Mouse (Mus musculus): ENCODE data around the gene Cdkn2aipnl. TPM values are rescaled to one million over a fixed set of nuclear protein-coding genes. Genes with fewer than 3 reads are reported as not detected.

Gene Cdkn2aipnl
- polyA plus RNA-seq, 1 experiment from 2014 or later: 134 TPM

GRCm38 (mm10) chr11:52003772-52004528 is 36.5 kb downstream of the Cdkn2aipnl start, which contains the start of gene Cdkl3:
Cdkl3 (plus strand) TSS chr11:52004221.
- H3K4me1 ChIP-seq (ENCODE audit: control insufficient read depth, insufficient read depth, low read length): peaks cover 28% of the 10 kb centered on the region
- H3K9me3 ChIP-seq (replicated peaks; ENCODE audit: control insufficient read depth, low read length, poor library complexity, severe bottlenecking): no peaks in the 10 kb centered on the region
- H3K27me3 ChIP-seq (ENCODE audit: control insufficient read depth, insufficient read depth, low read depth, low read length): no peaks in the 10 kb centered on the region
- peak within 1 kb of the TSS; percentile 92 for H3K27ac ChIP-seq (ENCODE audit: low read length)
- peak; percentile 91 for ATAC-seq
- peak within 1 kb of the TSS; percentile 95 for H3K9ac ChIP-seq (ENCODE audit: low read depth, low read length)
- H3K36me3 ChIP-seq (ENCODE audit: control insufficient read depth, insufficient read depth, low read length): no peaks in the 10 kb centered on the region
- peak within 1 kb of the TSS; percentile 82 for H3K4me2 ChIP-seq (ENCODE audit: low read length)
- H3K4me3 ChIP-seq (ENCODE audit: low read depth, low read length): peak within 1 kb of the TSS; percentile 82
- under 1% methylated on average over 51 of the region's 51 CpGs for WGBS

GRCm38 (mm10) chr11:52005586-52005985 is 38.1 kb downstream of the Cdkn2aipnl start:
- 80% methylated on average over 2 of the region's 2 CpGs for WGBS
- Histone ChIP-seq H3K27me3 (ENCODE audit: control insufficient read depth, insufficient read depth, low read depth, low read length) (no peaks in the 10 kb centered on the region), H3K9me3 (replicated peaks; ENCODE audit: control insufficient read depth, low read length, poor library complexity, severe bottlenecking) (no peaks in the 10 kb centered on the region), H3K4me2 (ENCODE audit: low read length) (no peak overlapping the region; the same call in 1 of the 2 replicates), H3K4me3 (ENCODE audit: low read depth, low read length) (no peak overlapping the region), H3K36me3 (ENCODE audit: control insufficient read depth, insufficient read depth, low read length) (no peaks in the 10 kb centered on the region), H3K9ac (ENCODE audit: low read depth, low read length) (no peak overlapping the region), H3K4me1 (ENCODE audit: control insufficient read depth, insufficient read depth, low read length) (peaks cover 24% of the 10 kb centered on the region), H3K27ac (ENCODE audit: low read length) (no peak overlapping the region; the same call in 1 of the 2 replicates)
- no peak for ATAC-seq

- H3K27ac ChIP-seq (ENCODE audit: low read length): no peak overlapping the region
- ATAC-seq: no peak
- H3K36me3 ChIP-seq (ENCODE audit: control insufficient read depth, insufficient read depth, low read length): peaks cover 7% of the 10 kb centered on the region; the same call in 1 of the 2 replicates
- H3K4me1 ChIP-seq (ENCODE audit: control insufficient read depth, insufficient read depth, low read length): peaks cover 3% of the 10 kb centered on the region; the same call in 1 of the 2 replicates
- H3K4me3 ChIP-seq (ENCODE audit: low read depth, low read length): no peak overlapping the region
- WGBS: 89% methylated on average over 11 of the region's 11 CpGs
- H3K27me3 ChIP-seq (ENCODE audit: control insufficient read depth, insufficient read depth, low read depth, low read length): no peaks in the 10 kb centered on the region
- H3K9ac ChIP-seq (ENCODE audit: low read depth, low read length): no peak overlapping the region
- H3K4me2 ChIP-seq (ENCODE audit: low read length): no peak overlapping the region
- no peaks in the 10 kb centered on the region for H3K9me3 ChIP-seq (replicated peaks; ENCODE audit: control insufficient read depth, low read length, poor library complexity, severe bottlenecking)
These were observed 43.5 kb downstream of the Cdkn2aipnl start for GRCm38 (mm10) chr11:52011011-52011410.

- H3K9me3 ChIP-seq (replicated peaks; ENCODE audit: control insufficient read depth, low read length, poor library complexity, severe bottlenecking): no peaks in the 10 kb centered on the region
- no peaks in the 10 kb centered on the region for H3K4me1 ChIP-seq (ENCODE audit: control insufficient read depth, insufficient read depth, low read length)
- H3K4me2 ChIP-seq (ENCODE audit: low read length): no peak overlapping the region
- H3K9ac ChIP-seq (ENCODE audit: low read depth, low read length): no peak overlapping the region
- no peaks in the 10 kb centered on the region for H3K27me3 ChIP-seq (ENCODE audit: control insufficient read depth, insufficient read depth, low read depth, low read length)
- no peak for ATAC-seq
- H3K36me3 ChIP-seq (ENCODE audit: control insufficient read depth, insufficient read depth, low read length): peaks cover 7% of the 10 kb centered on the region; the same call in 1 of the 2 replicates
- 75% methylated on average over 5 of the region's 5 CpGs for WGBS
- no peak overlapping the region for H3K27ac ChIP-seq (ENCODE audit: low read length)
- no peak overlapping the region for H3K4me3 ChIP-seq (ENCODE audit: low read depth, low read length)
These were observed 44.1 kb downstream of the Cdkn2aipnl start for GRCm38 (mm10) chr11:52011541-52011940.

GRCm38 (mm10) chr11:52018217-52018616 is 50.8 kb downstream of the Cdkn2aipnl start:
- Histone ChIP-seq H3K4me1 (ENCODE audit: control insufficient read depth, insufficient read depth, low read length) (no peaks in the 10 kb centered on the region), H3K27ac (ENCODE audit: low read length) (no peak overlapping the region), H3K9me3 (replicated peaks; ENCODE audit: control insufficient read depth, low read length, poor library complexity, severe bottlenecking) (no peaks in the 10 kb centered on the region), H3K4me2 (ENCODE audit: low read length) (no peak overlapping the region), H3K27me3 (ENCODE audit: control insufficient read depth, insufficient read depth, low read depth, low read length) (no peaks in the 10 kb centered on the region), H3K36me3 (ENCODE audit: control insufficient read depth, insufficient read depth, low read length) (peaks cover 10% of the 10 kb centered on the region), H3K4me3 (ENCODE audit: low read depth, low read length) (no peak overlapping the region), H3K9ac (ENCODE audit: low read depth, low read length) (no peak overlapping the region)
- ATAC-seq: no peak
- 89% methylated on average over 9 of the region's 9 CpGs for WGBS

Other genes with a start within 250 kb of the Cdkn2aipnl start
- gene Sec24a, start 204.0 kb upstream of the Cdkn2aipnl start, polyA plus RNA-seq (2015; fragmentation: Nextera tagmentation; extraction: Ambion mirVana): 15.2 and 16.5 TPM in 2 replicates
- 184 and 206 TPM in 2 replicates for gene Sar1b, start 204.0 kb upstream of the Cdkn2aipnl start, polyA plus RNA-seq (2015; fragmentation: Nextera tagmentation; extraction: Ambion mirVana)
- gene Jade2, start 110.0 kb upstream of the Cdkn2aipnl start, polyA plus RNA-seq (2015; fragmentation: Nextera tagmentation; extraction: Ambion mirVana): 0.48 and 0.65 TPM in 2 replicates
- gene Ube2b, start 33.1 kb downstream of the Cdkn2aipnl start, polyA plus RNA-seq (2015; fragmentation: Nextera tagmentation; extraction: Ambion mirVana): 237 and 256 TPM in 2 replicates
- gene Cdkl3, start 36.6 kb downstream of the Cdkn2aipnl start, polyA plus RNA-seq (2015; fragmentation: Nextera tagmentation; extraction: Ambion mirVana): 33.8 and 34.4 TPM in 2 replicates
- 122 and 123 TPM in 2 replicates for gene Ppp2ca, start 131.0 kb downstream of the Cdkn2aipnl start, polyA plus RNA-seq (2015; fragmentation: Nextera tagmentation; extraction: Ambion mirVana)
- gene Olfr1373, start 177.9 kb downstream of the Cdkn2aipnl start, polyA plus RNA-seq (2015; fragmentation: Nextera tagmentation; extraction: Ambion mirVana): not detected in 2 replicates
- not detected in 2 replicates for gene Olfr1371, start 246.3 kb downstream of the Cdkn2aipnl start, polyA plus RNA-seq (2015; fragmentation: Nextera tagmentation; extraction: Ambion mirVana)